Mouse (Mus musculus) ovary, postnatal 36 days (tissue): ENCODE results near the gene Asic3.

Experiments
- DNase-seq: peaks from one replicate; pipeline ENCODE4 v3.0.0; 2022; ENCODE audit warnings: low spot score, mixed read lengths

Gene Asic3

GRCm38 (mm10) chr5:24423129-24424003, 10.2 kb downstream of the Asic3 start, which contains the start of the genes Cdk5 and Slc4a2:
Gene Cdk5, minus strand, starts transcription at chr5:24423530.
Gene Slc4a2, plus strand, starts transcription at chr5:24423837.
- DNase-seq: peak; percentile 95

GRCm38 (mm10) chr5:24424004-24424781, 11.0 kb downstream of the Asic3 start:
- no peak for DNase-seq

- peak; percentile 90 for DNase-seq
Observed at GRCm38 (mm10) chr5:24424861-24425411, 11.7 kb downstream of the Asic3 start.

- DNase-seq: no peak
Observed at GRCm38 (mm10) chr5:24425421-24426036, 12.3 kb downstream of the Asic3 start.

GRCm38 (mm10) chr5:24426037-24426432, 12.8 kb downstream of the Asic3 start:
- no peak for DNase-seq

- DNase-seq: no peak
Observed at GRCm38 (mm10) chr5:24426556-24427284, 13.5 kb downstream of the Asic3 start.

- no peak for DNase-seq
Observed at GRCm38 (mm10) chr5:24427285-24427633, 14.1 kb downstream of the Asic3 start.

GRCm38 (mm10) chr5:24427981-24428402, 14.8 kb downstream of the Asic3 start:
- DNase-seq: no peak

- DNase-seq: no peak
Observed at GRCm38 (mm10) chr5:24428596-24428995, 15.4 kb downstream of the Asic3 start.

GRCm38 (mm10) chr5:24433993-24434392, 20.8 kb downstream of the Asic3 start:
- no peak for DNase-seq

GRCm38 (mm10) chr5:24441187-24441586, 28.0 kb downstream of the Asic3 start:
- DNase-seq: no peak

GRCm38 (mm10) chr5:24442029-24442428, 28.8 kb downstream of the Asic3 start:
- DNase-seq: no peak

- DNase-seq: no peak
Observed at GRCm38 (mm10) chr5:24443204-24443603, 30.0 kb downstream of the Asic3 start.

GRCm38 (mm10) chr5:24443927-24444326, 30.7 kb downstream of the Asic3 start:
- DNase-seq: no peak

- DNase-seq: peak; percentile 94
Observed at GRCm38 (mm10) chr5:24444746-24445427, 31.7 kb downstream of the Asic3 start, which contains the start of gene Fastk. Gene Fastk, minus strand, starts transcription at chr5:24445287.

GRCm38 (mm10) chr5:24445428-24446080, 32.4 kb downstream of the Asic3 start:
- DNase-seq: no peak

GRCm38 (mm10) chr5:24446630-24447029, 33.4 kb downstream of the Asic3 start:
- DNase-seq: no peak

- DNase-seq: peak; percentile 81
Observed at GRCm38 (mm10) chr5:24447624-24448298, 34.6 kb downstream of the Asic3 start, which contains the start of gene Tmub1. Gene Tmub1, minus strand, starts transcription at chr5:24447854.

- DNase-seq: peak; percentile 91
Observed at GRCm38 (mm10) chr5:24451264-24452029, 38.3 kb downstream of the Asic3 start.
